Mouse (Mus musculus) layer of hippocampus, adult 18-20 months (tissue): ENCODE results near the gene Gm16368. TPM values are rescaled to one million over a fixed set of nuclear protein-coding genes. Genes with fewer than 3 reads are reported as not detected.
"Not testable (repeated sequence)": the region's sequence is repeated elsewhere in the genome, so short reads cannot be mapped to it uniquely, and the experiment has no call there.

Experiments used
- DNase-seq, 2 experiments: peaks; one replicate each; pipeline ENCODE4 v3.0.0; 2022; ENCODE audit warnings: low spot score in 2 of 2
- long read RNA-seq: library from polyadenylated mRNA; stranded (forward); transcript quantifications from one replicate; pipeline ENCODE4 v2.0.0, GENCODE M21; 2021
- total RNA-seq, 2 experiments: library from RNA; stranded (reverse); gene quantifications; 2 replicates each; pipeline ENCODE4 v1.2.3; 2021

The Gm16368 gene
- not detected for total RNA-seq
- long read RNA-seq: 0 reads

- not testable (repeated sequence) for DNase-seq
Observed at GRCm38 (mm10) chr12:88083397-88083796, at the start of gene Gm16368. Gene Gm16368, plus strand, starts transcription at chr12:88083697.

GRCm38 (mm10) chr12:88039062-88039461 lies 44.4 kb upstream of the Gm16368 start:
- DNase-seq: not testable (repeated sequence)

GRCm38 (mm10) chr12:88039703-88040102 lies 43.8 kb upstream of the Gm16368 start:
- DNase-seq: not testable (repeated sequence)

- DNase-seq: not testable (repeated sequence)
Observed at GRCm38 (mm10) chr12:88045226-88045625, 38.3 kb upstream of the Gm16368 start.

Other genes starting within 250 kb of the Gm16368 start
- gene Gm2001, start 241.4 kb upstream of the Gm16368 start, total RNA-seq: not detected
- gene Gm2016, start 209.6 kb upstream of the Gm16368 start, total RNA-seq: not detected
- not detected for gene Gm2022, start 188.3 kb upstream of the Gm16368 start, total RNA-seq
- not detected for gene Gm2035, start 163.8 kb upstream of the Gm16368 start, total RNA-seq
- gene Gm2042, start 129.6 kb upstream of the Gm16368 start, total RNA-seq: not detected
- not detected for gene Gm2075, start 71.8 kb upstream of the Gm16368 start, total RNA-seq
- not detected for gene Gm6803, start 64.9 kb upstream of the Gm16368 start, total RNA-seq
- gene Gm2056, start 56.7 kb upstream of the Gm16368 start, total RNA-seq: not detected
- gene Gm10436, start 98.4 kb downstream of the Gm16368 start, total RNA-seq: not detected
- not detected for gene Gm8332, start 166.4 kb downstream of the Gm16368 start, total RNA-seq
- gene Gm5662, start 190.8 kb downstream of the Gm16368 start, total RNA-seq: not detected
- gene Gm5039, start 240.3 kb downstream of the Gm16368 start, total RNA-seq: not detected